Mouse (Mus musculus) erythroblast, adult 5-6 weeks (primary cell): ENCODE results near the gene Tnik. TPM values are rescaled to one million over a fixed set of nuclear protein-coding genes. Genes with fewer than 3 reads are reported as not detected.

Experiments
- ATAC-seq: replicated peaks from 2 replicates; pipeline ENCODE4 v1.8.0; 2016; ENCODE audit warnings: moderate number of reproducible peaks, mild to moderate bottlenecking, moderate TSS enrichment, inconsistent platforms; ENCODE audit not compliant: poor library complexity, low FRiP score, severe bottlenecking
- total RNA-seq, 2 experiments: library from RNA; stranded (forward) in 1 of 2; stranded (reverse) in 1 of 2; fragments of 150-400 nt in 1 of 2; fragments of 200-764, 138-1000 nt in 1 of 2; gene quantifications; 2 replicates each; pipeline versions ENCODE4 v1.2.3 to v1.2.4; 2015 to 2017; ENCODE audit warnings: low replicate concordance in 2 of 2

The Tnik gene
- total RNA-seq, 2 experiments from 2014 or later, result 0.19 to 2.2 TPM

DNA sequence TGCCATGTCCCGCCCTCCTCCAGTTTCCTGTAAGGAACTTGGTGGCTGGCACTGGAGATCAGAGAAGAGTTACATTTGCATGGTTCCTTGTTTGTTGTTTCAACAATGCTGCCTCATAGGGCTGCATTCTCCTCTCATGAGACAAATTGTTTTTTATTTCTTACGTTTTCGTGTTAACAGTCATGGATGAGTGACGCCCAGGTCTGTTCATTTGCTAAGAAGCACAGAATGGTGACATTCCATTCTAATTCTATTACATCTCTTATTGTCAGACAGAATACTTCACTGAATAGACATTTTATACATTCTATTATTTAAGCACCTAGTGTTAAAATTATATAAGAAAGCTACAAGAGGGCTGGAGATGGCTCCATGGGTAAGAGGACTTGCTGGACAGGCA lies 266.5 kb downstream of the Tnik start:
- no peak for ATAC-seq

DNA sequence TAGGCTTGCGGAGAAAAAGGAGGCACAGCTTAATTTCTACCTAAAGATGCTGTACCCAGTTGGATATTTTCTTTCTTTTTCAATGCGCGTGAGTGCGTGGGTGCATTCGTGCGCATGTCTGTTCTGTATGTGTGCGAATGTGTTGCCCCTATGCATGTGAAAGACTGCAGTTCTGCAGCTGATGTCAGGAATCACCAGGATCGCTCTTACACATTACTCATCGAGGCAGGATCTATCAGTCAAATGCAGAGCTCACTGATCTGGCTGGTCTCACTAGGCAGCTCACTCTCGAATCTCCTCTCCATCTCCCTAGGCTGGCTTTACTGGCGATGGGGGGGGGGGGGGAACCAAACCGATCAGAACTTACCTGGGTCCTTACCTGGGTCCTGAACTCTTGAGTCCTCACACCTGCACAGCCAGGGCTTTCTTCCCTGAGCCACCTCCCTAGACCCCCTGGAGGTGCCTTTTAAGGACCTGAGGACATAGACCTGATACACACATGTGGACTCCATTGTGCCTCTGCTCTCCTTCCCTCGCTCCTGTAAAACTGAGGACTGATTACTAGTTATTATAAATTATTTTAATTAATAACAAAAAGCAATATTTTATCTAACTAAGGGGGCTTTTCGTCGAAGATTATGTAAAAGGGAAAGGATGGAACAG lies 268.4 kb downstream of the Tnik start:
- ATAC-seq, result no peak

DNA sequence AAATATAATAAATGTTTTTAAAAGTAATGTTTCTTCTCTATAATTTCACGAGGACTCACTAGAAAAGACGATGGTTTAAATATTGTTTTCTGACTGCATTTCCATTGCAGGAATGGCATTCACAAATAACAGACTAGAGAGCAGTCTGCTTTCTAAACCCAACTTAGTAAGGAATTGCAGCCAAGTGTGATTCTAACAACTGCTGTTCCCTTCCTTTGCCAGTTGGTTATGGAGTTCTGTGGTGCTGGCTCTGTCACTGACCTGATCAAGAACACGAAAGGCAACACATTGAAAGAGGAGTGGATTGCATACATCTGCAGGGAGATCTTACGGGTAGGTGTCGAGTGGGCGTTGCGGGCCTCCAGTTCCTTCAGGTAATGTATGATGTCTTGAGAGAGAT lies 269.7 kb downstream of the Tnik start:
- no peak for ATAC-seq

DNA sequence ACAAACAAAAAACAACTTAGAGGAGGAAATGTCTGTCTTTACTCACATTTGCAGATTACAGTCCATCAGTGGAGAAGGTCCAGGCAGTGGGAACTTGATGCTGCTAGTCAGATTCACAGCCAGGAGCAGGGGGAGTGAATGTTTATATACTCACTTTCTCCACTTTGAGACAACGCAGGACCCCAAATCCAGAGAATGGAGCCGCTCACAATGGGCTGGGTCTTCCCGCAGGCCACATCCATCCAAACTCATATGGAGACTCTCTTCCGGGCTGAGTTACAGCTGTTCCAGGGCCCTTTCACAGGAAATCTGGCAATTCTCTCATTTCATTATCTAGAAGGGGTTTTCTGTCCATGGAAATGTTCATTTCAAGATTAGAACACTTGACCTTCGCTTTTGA lies 277.1 kb downstream of the Tnik start:
- no peak for ATAC-seq

DNA sequence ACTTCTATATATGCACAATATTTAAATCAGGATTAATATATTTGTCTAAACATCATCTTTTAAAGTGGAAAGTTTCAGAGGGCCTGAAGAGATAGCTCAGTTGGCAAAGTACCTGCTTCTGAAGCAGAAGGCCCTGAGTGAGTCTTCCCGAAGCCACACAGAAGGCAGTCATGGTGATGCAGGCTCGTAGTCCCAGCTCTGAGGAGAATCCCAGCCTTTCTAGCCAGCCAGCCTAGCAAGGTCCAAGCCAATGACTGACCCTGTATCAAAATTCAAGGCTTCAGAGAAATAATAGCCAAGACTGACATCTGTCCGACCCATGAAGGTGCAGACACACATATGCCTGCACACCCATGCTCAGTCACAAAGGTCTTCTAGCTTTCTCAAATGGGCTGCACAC lies 279.9 kb downstream of the Tnik start:
- ATAC-seq, result no peak

DNA sequence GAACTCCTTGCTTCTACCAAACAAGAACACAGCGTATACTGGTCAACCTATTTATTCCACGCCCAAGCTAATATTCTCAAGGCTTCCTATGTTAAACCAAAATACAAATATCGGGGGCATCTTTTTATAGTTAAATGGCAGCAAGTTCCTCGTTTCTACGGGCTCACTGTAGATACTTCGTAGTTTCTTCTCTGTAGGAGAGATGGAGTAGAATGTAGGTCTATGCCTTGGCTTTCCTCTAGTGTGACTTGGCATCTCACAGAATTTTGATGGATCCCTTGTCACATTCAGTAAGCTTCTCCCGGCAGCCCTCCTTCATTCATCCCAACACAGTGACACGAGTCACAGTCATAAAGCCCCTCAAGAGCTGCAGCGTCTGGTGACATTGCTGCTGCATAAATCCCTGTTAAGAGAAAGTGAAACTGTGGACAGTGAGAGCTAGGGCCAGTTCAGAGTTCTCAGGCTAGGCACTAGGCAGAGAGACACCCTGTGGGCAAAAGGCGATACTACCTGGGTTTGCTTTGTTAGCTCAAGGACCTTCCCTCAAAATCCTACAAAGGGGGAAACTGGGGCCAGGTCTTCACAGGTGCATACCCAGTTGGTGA lies 280.5 kb downstream of the Tnik start:
- no peak for ATAC-seq

DNA sequence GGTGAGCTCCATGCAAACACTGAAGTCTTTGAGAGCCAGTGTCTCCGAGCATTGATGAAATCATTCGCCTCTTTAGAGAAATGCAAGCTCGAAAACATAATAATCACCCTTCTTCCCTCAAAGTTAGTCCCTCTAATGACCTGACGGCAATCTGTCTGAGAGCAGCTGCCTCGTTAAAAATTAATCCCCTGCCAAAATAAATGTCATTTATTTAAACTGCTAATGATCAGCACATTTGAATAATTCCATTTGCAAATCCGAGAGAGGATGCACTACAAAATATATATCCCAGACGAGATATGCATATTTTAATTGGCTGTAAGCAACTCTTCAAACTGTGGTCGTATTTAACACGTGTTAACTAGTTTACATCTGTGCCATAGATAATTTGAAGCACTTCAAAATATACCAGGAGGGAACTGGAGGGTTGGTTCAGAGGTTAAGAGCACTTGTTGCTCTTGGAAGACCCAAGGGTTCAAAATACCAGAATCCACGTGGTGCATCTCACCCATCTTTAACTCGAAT lies 281.4 kb downstream of the Tnik start:
- ATAC-seq, result no peak

DNA sequence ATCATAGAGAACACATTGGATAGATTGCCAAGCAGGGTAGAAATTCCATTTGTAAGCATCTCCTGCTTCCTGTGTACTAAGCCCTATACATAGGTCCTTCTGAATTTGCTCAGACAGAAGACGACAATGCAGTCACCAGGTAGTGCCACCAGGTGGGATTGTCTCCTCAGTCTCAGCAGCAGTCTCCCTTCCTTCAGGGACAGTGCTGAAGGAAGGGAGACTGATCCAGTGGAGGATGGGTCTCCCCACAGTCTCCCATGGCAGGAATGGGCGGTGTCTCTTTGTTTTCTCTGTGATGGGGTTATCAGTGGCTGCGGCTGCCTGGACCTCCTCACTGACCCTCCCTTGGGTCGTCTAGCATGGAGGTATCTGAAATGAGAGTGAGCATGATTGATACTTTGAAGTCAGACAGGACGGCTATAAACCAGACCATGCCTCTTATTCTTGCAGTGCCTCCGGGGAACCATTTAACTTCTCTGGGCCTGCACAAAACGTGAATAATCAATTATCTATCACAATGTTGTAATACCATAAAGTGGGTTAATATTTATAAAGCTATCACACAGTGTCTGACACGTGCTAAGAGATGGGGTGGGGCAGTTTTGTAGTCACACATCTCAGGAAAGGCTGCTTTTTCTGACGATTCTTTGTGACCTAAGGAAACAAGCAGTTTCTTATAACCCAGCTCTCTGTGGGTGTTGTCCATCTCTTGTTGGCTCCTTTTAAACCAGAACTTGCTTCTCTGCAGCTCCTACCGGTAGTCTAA lies 285.1 kb downstream of the Tnik start:
- ATAC-seq, result no peak

DNA sequence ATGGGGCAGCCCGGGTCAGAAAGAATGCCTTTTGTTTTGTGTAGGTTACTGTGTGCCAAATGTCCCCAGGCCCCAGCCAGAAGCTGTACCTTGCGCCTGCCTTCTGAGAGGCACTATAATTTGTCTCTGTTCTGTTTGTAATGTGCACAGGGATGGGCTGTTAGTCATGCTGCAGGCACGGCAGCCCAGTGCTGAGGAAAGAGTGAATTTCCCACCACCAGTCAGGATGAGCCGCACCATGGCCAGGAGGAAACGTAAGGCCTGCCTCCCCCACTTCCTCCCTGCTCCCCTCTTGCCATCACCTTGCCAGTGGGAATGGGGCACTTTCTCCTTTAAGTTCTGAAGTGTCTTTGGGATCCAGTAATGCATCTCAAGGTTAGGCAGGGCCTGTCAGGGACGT lies 286.4 kb downstream of the Tnik start:
- no peak for ATAC-seq

DNA sequence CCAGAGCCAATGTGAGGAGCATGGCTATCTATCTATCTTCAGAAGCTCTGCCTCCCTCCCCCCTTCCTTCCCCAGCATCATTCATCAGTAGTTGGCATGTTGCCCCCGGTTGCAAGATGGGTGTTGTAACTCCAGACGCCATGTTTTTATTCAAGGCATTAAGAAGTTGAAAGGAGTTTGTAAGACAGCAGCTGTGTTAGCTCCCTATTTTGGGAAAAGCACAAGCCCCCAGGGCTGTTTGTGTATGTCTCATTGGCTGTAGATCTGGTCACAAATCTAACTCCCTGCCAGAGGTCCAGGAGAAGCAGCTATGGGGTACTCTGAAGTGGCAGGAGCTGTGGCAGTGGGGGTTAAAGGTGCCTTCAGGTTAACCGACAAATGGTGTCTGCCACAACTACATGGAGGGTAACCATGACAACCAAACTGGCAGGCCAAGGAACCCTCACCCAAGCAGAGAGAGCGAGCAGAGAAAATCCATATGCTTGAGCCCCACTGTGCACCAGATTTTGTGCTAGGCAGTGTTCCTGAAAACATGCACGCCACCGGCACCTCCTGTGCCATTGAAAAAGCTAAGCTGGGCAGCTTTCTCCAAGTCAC lies 287.6 kb downstream of the Tnik start:
- ATAC-seq, result no peak

DNA sequence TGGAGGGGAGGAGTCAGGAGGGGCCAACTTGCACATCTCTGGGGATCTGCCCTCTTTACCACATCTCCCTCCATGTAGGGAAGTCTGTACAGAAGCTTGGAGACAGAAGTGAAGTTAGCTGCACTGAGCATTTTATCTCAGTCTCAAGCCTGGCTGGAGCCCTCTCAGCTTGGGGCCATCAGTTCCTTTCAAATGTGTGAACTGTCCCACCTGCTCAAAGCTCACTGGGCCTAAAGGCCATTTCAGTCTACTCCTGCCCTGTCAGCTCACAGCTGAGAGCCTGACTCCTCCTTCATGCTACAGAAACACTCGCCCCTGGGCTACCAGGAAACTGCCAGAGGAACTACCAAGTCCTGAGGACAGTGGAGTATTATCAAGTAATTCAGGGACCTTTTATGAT lies 288.7 kb downstream of the Tnik start:
- no peak for ATAC-seq

DNA sequence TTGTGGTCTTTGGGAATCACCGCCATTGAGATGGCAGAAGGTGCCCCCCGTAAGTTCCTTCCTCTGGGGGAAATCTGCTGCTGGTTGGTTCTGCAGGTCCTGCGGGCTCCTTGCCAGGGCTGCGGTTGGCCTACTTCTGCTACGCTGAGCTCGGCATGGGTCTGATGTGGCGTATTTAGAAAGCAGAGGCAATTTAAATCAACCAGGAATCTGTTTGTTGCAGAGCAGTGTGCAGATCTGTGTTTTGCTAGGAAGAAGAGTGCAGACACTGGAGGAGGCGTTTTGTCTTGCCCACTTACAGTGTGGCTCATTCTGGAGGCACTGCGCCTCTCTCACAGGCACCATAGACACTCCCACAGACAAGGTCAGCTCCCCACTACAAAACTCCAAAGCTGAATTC lies 291.9 kb downstream of the Tnik start:
- ATAC-seq, result no peak

DNA sequence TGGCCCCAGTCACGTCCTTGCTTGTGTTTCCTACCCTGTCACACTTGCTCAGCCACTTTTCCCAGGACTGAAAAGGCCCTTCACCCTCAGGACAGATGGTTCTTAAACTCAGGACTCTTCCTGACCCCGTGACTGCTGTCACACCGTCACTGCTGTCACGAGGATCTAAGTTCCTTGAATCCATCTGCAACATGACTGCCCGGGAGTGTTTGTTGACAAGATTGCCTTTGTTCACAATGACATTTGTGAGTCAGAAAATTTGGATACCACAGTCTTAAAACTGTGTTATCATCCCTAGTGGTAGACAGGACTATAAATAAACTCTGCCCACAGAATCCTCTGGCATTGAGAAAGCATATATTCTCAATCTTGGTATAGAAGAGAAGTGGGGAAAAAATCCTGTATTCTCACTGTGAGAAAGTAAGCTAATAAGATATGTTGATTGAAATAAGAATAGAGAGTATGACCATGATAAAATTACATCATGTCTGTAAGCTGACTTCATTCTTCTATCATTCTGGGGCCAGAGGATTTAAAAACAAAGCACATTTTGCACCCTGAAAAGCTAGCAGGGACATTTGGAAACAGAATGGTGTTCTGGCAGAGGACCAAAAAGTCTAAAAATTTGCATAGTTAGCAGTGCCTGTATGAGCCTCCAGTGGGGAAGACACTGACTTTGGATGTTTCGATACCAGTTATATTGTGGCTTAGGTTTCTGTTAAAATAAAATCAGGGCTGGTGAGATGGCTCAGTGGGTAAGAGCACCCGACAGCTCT lies 293.0 kb downstream of the Tnik start:
- no peak for ATAC-seq

DNA sequence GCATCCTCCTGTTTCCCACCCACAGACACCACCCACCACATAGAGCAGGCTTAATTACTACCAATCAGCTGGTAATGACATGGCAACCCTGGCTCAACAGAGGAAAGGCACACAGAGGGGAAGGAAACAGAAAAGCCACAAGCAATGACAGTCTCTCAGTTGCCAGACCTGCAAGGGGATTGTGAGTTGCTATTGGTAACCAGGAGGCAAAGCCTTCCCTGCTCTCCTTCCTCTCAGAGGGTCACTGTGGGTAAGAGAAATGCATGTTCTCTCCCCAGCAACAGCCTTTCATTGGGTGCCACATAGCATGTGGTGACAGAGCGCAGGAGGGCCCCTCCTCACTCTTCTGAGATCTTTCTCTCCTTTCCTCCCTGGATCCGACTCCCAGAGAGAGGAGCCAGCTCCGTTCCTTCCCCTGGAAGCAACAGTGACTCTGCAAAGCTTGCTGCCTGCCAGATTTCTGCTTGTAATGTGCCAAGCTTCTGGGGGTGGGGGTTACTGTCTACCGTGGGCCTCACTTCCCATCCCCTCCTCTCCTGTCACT lies 295.4 kb downstream of the Tnik start:
- ATAC-seq, result no peak

DNA sequence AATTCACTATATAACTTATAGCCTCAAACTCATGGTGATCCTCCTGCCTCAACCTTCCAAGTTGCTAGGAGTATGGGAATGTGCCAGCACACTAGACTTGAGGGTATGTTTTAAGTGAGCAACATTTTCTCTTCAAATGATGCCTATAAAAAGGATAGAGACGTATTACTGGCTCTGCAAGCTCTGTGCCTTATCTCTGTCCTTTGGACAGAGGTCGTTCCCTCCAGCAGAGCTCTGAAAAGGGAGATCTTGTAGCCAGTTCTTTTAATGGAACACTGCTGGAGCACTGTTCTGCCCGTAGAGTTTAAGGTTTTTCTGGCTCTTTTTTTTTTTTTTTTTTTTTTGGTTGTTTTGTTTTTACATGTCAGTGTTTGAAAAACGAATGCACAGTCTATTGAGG lies 298.4 kb downstream of the Tnik start:
- no peak for ATAC-seq

DNA sequence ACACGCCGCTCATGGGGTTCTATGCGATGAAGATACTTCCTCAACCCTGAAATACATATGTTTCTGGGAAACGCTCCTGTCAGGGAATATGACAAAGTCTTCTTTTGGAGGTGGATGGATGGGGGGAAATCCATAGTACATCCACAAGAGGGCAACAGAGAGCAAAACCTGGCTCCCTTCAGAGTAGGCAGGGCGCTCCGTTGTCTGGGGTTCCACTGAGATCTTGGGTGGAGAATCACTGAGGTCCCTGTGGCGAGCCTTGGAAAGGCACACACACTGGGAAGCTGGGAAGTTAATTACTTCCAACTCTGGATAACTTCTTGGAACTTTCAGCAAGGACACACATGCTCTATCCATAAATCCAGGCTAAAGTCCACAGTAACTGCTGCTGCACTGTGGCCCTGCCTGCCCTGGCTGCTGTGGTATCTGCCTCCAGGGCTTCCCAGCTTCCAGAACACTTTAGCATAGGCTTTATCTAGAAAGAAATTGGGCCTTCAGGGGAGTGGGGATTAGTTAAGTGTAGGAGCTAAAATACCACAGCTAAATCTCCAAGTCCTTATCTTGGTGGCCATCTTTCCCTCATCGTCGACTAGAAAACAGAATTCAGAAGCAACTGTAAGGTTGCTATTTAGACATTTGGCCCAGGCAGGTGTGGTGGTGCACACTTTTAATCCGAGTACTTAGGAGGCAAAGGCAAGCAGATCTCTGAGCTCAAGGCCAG lies 299.8 kb downstream of the Tnik start:
- no peak for ATAC-seq

DNA sequence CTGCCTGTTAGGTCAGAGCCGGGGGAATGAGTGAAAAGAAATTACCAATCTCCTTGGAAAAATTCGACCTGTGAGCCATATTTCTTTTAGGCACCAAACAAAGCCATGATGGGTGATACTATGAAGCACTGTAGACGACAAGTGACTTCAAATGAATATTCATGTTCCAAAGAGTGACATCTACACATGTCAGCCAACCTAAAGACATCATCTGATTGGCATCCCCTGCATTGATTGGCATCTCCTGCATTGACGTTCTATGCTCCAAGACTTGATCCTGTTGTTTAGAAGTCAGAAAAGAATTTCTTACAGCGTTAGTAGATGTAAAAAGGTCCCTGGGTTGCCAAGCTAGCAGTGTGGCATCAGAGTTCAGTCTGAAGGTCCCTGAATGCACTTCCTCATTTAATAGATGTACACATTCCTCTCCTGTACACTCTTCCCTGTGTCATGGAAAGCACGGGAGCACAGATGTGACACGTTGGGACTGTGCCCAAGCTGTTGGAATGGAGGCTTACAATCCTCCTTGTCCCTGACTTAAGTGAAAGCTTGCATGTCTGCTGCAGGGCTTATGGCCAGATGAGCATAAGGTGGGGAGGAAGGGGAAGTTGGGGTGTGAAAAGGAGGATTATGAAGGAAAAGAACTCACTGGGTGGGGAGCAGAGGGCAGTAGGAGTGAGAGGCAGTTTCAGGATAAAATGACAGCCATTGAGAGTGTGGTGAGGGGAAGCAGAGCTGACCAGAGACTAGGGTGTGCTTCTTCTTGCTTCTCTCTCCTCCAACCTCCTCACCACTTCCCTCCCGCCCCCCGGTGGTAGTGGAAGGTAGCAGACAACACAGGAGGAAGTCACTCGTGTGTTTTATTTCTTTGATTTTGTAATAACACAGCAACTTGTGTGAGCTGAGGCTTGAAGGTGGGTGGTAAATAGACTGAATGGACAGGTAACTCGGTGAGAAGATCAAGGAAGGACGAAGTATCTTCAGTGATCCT lies 301.6 kb downstream of the Tnik start:
- no peak for ATAC-seq

DNA sequence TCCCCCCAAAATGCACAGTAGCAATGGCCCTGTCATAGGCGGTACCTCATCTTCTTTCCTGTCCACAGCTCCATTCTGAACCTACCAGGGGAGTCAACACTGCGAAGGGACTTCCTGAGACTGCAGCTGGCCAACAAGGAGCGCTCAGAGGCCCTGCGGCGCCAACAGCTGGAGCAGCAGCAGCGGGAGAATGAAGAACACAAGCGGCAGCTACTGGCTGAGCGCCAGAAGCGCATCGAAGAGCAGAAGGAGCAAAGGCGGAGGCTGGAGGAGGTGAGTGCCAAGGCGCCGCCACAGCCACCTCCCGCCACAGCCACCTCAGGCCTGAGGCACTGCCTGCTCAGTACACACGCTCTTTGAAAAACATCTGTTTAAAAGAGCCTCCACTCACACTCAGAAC lies 314.3 kb downstream of the Tnik start:
- no peak for ATAC-seq
